Mouse (Mus musculus) right cerebral cortex, postnatal 14 days (tissue): Measurements from ENCODE around the gene Otud7a.

ENCODE experiments used
- DNase-seq: peaks from one replicate; pipeline ENCODE4 v3.0.0; 2022

Otud7a gene

GRCm38 (mm10) chr7:63780821-63781220 lies 336.3 kb downstream of the Otud7a start:
- DNase-seq: no peak

GRCm38 (mm10) chr7:63789743-63790142 lies 345.2 kb downstream of the Otud7a start:
- no peak for DNase-seq

GRCm38 (mm10) chr7:63796001-63796632 lies 351.6 kb downstream of the Otud7a start:
- no peak for DNase-seq

- DNase-seq: no peak
These were observed 353.9 kb downstream of the Otud7a start for GRCm38 (mm10) chr7:63798446-63798845.

GRCm38 (mm10) chr7:63799304-63799703 lies 354.8 kb downstream of the Otud7a start:
- DNase-seq: no peak

GRCm38 (mm10) chr7:63802751-63803150 lies 358.2 kb downstream of the Otud7a start:
- no peak for DNase-seq
